Mouse (Mus musculus): Measurements from ENCODE around the gene Extl1. TPM values are rescaled to one million over a fixed set of nuclear protein-coding genes. Genes with fewer than 3 reads are reported as not detected.
A peak's percentile ranks its signal among the peaks of the same experiment; 100 is the strongest.

Gene Extl1
- polyA plus RNA-seq, 1 experiment, result 0.56 TPM

GRCm38 (mm10) chr4:134393026-134393425 lies 9.4 kb upstream of the Extl1 start:
- H3K4me3 ChIP-seq (ENCODE audit: insufficient read depth, low read length), result no peak overlapping the region
- no peak overlapping the region for H3K27ac ChIP-seq (ENCODE audit: insufficient read depth, low read depth, low read length)
- TF ChIP-seq CTCF (IDR thresholded peaks at IDR 0.05; ENCODE audit: low read depth, low read length) (no peak), POLR2A (IDR thresholded peaks at IDR 0.05; ENCODE audit: borderline replicate concordance, low read depth, low read length) (no peak)
- peaks cover 2% of the 10 kb centered on the region; the same call in 1 of the 2 replicates for H3K4me1 ChIP-seq (ENCODE audit: control insufficient read depth, insufficient read depth, low read length)

- peaks cover 2% of the 10 kb centered on the region; the same call in 1 of the 2 replicates for H3K4me1 ChIP-seq (ENCODE audit: control insufficient read depth, insufficient read depth, low read length)
- H3K4me3 ChIP-seq (ENCODE audit: insufficient read depth, low read length), result no peak overlapping the region
- TF ChIP-seq POLR2A (IDR thresholded peaks at IDR 0.05; ENCODE audit: borderline replicate concordance, low read depth, low read length) (no peak), CTCF (IDR thresholded peaks at IDR 0.05; ENCODE audit: low read depth, low read length) (no peak)
- no peak overlapping the region for H3K27ac ChIP-seq (ENCODE audit: insufficient read depth, low read depth, low read length)
Observed at GRCm38 (mm10) chr4:134392595-134392994, 8.9 kb upstream of the Extl1 start.

DNA sequence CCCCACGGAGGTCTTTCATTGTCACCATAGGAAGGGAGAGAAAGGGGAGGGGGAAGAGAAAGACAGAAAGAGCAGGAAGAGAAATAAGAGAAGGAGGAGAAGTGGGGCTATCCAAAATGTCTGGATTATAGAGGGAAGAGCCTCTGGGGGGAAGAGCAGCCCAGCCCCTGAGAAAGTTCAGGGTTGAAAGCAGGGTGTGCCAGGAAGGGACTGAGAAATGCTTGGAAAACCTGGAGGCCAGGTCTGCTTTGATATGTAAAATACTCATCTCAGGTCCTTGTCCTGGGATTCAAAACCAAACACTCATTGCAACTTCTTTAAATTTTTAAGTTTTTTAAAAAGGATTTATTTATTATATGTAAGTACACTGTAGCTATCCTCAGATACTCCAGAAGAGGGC lies 8.0 kb upstream of the Extl1 start:
- Histone ChIP-seq H3K4me3 (ENCODE audit: insufficient read depth, low read length) (no peak overlapping the region), H3K27ac (ENCODE audit: insufficient read depth, low read depth, low read length) (no peak overlapping the region), H3K4me1 (ENCODE audit: control insufficient read depth, insufficient read depth, low read length) (no peaks in the 10 kb centered on the region)
- TF ChIP-seq POLR2A (IDR thresholded peaks at IDR 0.05; ENCODE audit: borderline replicate concordance, low read depth, low read length), result no peak
- TF ChIP-seq CTCF (IDR thresholded peaks at IDR 0.05; ENCODE audit: low read depth, low read length), result no peak

DNA sequence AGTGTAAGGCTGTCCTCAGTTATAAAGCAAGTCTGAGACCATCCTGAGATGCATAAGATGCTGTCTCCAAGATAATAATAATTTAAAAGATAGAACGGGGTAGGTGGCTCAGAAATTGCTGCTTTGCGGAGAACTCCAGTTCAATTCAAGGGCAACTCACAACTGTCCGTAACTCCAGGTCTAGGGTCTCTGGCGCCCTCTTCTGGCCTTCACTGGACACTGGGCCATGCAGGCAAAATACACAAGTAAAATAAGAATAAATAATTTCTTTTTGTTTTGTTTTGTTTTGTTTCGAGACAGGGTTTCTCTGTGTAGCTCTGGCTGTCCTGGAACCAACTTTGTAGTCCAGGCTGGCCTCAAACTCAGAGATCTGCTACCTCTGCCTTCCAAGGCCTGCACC lies 4.7 kb upstream of the Extl1 start:
- Histone ChIP-seq H3K4me3 (ENCODE audit: insufficient read depth, low read length) (no peak overlapping the region), H3K27ac (ENCODE audit: insufficient read depth, low read depth, low read length) (no peak overlapping the region), H3K4me1 (ENCODE audit: control insufficient read depth, insufficient read depth, low read length) (no peaks in the 10 kb centered on the region)
- TF ChIP-seq POLR2A (IDR thresholded peaks at IDR 0.05; ENCODE audit: borderline replicate concordance, low read depth, low read length) (no peak), CTCF (IDR thresholded peaks at IDR 0.05; ENCODE audit: low read depth, low read length) (peak; percentile 82)

GRCm38 (mm10) chr4:134387268-134387667 lies 3.6 kb upstream of the Extl1 start:
- Histone ChIP-seq H3K27ac (ENCODE audit: insufficient read depth, low read depth, low read length) (no peak overlapping the region), H3K4me1 (ENCODE audit: control insufficient read depth, insufficient read depth, low read length) (no peaks in the 10 kb centered on the region), H3K4me3 (ENCODE audit: insufficient read depth, low read length) (no peak overlapping the region)
- TF ChIP-seq POLR2A (IDR thresholded peaks at IDR 0.05; ENCODE audit: borderline replicate concordance, low read depth, low read length), result no peak
- no peak for TF ChIP-seq CTCF (IDR thresholded peaks at IDR 0.05; ENCODE audit: low read depth, low read length)

DNA sequence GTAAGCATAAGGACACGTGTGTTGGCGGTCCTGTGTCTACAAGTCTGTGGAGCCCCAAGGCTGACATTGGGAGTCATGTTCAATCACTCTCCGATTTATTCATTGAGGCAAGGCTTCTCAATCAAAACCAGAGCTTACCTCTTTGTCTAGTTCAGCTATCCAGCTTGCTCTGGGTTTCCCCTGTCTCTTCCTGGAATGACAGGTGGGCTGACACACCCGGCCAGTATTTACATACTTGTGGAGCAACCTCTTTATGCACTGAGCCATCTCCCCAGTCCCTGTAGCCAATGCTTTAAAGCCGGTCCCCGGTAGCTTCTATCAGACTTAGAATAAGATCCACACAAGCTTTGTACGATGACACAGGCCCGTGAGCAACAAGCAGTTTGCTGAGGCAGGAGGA lies 4.1 kb downstream of the Extl1 start:
- no peak overlapping the region for H3K27ac ChIP-seq (ENCODE audit: insufficient read depth, low read depth, low read length)
- H3K4me3 ChIP-seq (ENCODE audit: insufficient read depth, low read length), result no peak overlapping the region
- TF ChIP-seq POLR2A (IDR thresholded peaks at IDR 0.05; ENCODE audit: borderline replicate concordance, low read depth, low read length) (no peak), CTCF (IDR thresholded peaks at IDR 0.05; ENCODE audit: low read depth, low read length) (no peak)
- no peaks in the 10 kb centered on the region for H3K4me1 ChIP-seq (ENCODE audit: control insufficient read depth, insufficient read depth, low read length)

GRCm38 (mm10) chr4:134378089-134378615 lies 5.5 kb downstream of the Extl1 start:
- Histone ChIP-seq H3K4me3 (ENCODE audit: insufficient read depth, low read length) (no peak overlapping the region), H3K4me1 (ENCODE audit: control insufficient read depth, insufficient read depth, low read length) (no peaks in the 10 kb centered on the region), H3K27ac (ENCODE audit: insufficient read depth, low read depth, low read length) (no peak overlapping the region)
- TF ChIP-seq POLR2A (IDR thresholded peaks at IDR 0.05; ENCODE audit: borderline replicate concordance, low read depth, low read length) (no peak), CTCF (IDR thresholded peaks at IDR 0.05; ENCODE audit: low read depth, low read length) (no peak)

- TF ChIP-seq CTCF (IDR thresholded peaks at IDR 0.05; ENCODE audit: low read depth, low read length) (no peak), POLR2A (IDR thresholded peaks at IDR 0.05; ENCODE audit: borderline replicate concordance, low read depth, low read length) (no peak)
- no peak overlapping the region for H3K4me3 ChIP-seq (ENCODE audit: insufficient read depth, low read length)
- peaks cover 7% of the 10 kb centered on the region for H3K4me1 ChIP-seq (ENCODE audit: control insufficient read depth, insufficient read depth, low read length)
- H3K27ac ChIP-seq (ENCODE audit: insufficient read depth, low read depth, low read length), result no peak overlapping the region
Observed at GRCm38 (mm10) chr4:134374306-134374705, 9.3 kb downstream of the Extl1 start.

DNA sequence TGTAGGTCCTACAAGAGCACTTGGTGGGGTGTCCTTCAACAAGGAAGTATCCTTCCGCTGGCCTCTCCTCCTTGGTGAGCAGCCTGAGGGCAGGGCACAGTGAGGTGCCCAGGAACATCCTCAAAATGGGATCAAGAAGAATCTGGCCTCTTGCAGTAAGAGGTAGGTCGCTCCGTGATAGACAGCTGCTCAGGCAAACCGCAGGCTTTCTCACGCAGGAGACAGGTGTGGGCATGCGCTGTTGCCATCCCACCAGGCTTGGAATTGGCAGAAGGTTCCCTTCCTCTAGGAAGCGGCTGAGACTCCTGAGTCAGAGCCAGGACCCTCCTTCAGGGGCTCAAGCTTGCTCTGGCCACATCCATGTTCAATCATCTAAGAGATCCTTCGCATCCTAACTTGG lies 10.4 kb downstream of the Extl1 start:
- TF ChIP-seq POLR2A (IDR thresholded peaks at IDR 0.05; ENCODE audit: borderline replicate concordance, low read depth, low read length) (no peak), CTCF (IDR thresholded peaks at IDR 0.05; ENCODE audit: low read depth, low read length) (no peak)
- Histone ChIP-seq H3K4me3 (ENCODE audit: insufficient read depth, low read length) (no peak overlapping the region), H3K4me1 (ENCODE audit: control insufficient read depth, insufficient read depth, low read length) (peaks cover 7% of the 10 kb centered on the region), H3K27ac (ENCODE audit: insufficient read depth, low read depth, low read length) (no peak overlapping the region)

GRCm38 (mm10) chr4:134372294-134372747 lies 11.3 kb downstream of the Extl1 start:
- H3K4me3 ChIP-seq (ENCODE audit: insufficient read depth, low read length), result peak overlapping the region; percentile 61
- no peak overlapping the region for H3K27ac ChIP-seq (ENCODE audit: insufficient read depth, low read depth, low read length)
- H3K4me1 ChIP-seq (ENCODE audit: control insufficient read depth, insufficient read depth, low read length), result peaks cover 7% of the 10 kb centered on the region
- no peak for TF ChIP-seq CTCF (IDR thresholded peaks at IDR 0.05; ENCODE audit: low read depth, low read length)
- TF ChIP-seq POLR2A (IDR thresholded peaks at IDR 0.05; ENCODE audit: borderline replicate concordance, low read depth, low read length), result no peak
